Mouse (Mus musculus): ENCODE measurements around the gene Nbea. TPM values are rescaled to one million over a fixed set of nuclear protein-coding genes. Genes with fewer than 3 reads are reported as not detected.
A peak's percentile ranks its signal among the peaks of the same experiment; 100 is the strongest.

The Nbea gene
- polyA plus RNA-seq, 1 experiment from 2014 or later, result 5.4 TPM

DNA sequence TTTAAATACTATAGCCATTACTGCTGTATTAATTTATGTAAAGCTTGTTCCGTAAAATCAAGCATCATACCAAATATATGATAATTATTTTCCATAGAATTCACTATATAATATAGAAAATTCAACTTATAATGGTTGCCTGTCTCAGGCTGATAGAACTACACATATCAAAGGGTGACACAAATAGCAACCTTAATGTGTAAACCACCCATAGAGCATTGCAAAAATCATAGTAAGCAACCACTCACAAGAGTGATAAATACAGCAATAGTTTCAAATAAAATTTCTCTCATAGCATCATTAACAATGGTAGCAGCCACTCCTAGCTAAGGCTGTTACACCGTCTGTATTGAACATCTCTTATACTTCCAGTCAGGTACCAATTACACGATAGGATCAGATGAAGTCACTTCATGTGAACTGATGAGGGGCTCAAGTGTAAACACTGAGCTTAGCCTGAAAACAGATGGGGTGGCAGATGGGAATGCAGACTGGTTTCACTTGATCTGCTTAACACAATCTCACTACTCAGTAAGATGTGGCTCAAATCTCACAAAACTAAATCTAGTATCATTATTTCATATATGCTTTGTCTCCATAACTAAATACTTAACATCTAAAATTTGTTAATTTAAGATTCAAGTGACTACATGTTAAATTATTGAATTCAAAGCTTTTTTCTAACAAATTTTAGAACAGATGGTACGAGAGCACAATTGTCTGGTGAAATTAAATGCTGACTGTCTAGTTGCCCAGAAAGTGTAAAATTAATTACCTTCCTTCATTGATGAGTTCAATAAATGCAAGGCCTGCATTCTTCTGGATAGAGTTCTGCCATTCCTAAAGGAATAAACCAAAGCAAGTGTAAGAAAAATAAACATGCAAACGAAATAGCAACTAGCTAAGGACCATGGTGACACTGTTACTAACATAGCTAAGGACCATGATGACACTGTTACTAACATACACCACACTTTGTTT lies 310.3 kb downstream of the Nbea start:
- no peaks in the 10 kb centered on the region for H3K36me3 ChIP-seq (ENCODE audit: control insufficient read depth, insufficient read depth, low read length)
- no peak overlapping the region for H3K4me2 ChIP-seq (ENCODE audit: low read depth, low read length)
- no peak overlapping the region for H3K9ac ChIP-seq (ENCODE audit: low read length)
- 67% methylated on average over 5 of the region's 5 CpGs for WGBS
- no peak overlapping the region for H3K27ac ChIP-seq (ENCODE audit: low read length)
- ATAC-seq (ENCODE audit: low read depth), result no peak
- H3K4me1 ChIP-seq (replicated peaks; ENCODE audit: control insufficient read depth, insufficient read depth, low read length), result no peaks in the 10 kb centered on the region
- H3K9me3 ChIP-seq (ENCODE audit: control insufficient read depth, low read length), result no peaks in the 10 kb centered on the region
- no peaks in the 10 kb centered on the region for H3K27me3 ChIP-seq (ENCODE audit: control insufficient read depth, insufficient read depth, low read depth, low read length)
- no peak overlapping the region for H3K4me3 ChIP-seq (ENCODE audit: low read length)

- Histone ChIP-seq H3K9ac (ENCODE audit: low read length) (no peak overlapping the region), H3K27me3 (ENCODE audit: control insufficient read depth, insufficient read depth, low read depth, low read length) (no peaks in the 10 kb centered on the region), H3K4me2 (ENCODE audit: low read depth, low read length) (no peak overlapping the region), H3K36me3 (ENCODE audit: control insufficient read depth, insufficient read depth, low read length) (0 out of 2 replicates have a peak, but pooled peaks cover 3% of the 10 kb centered on the region), H3K4me1 (replicated peaks; ENCODE audit: control insufficient read depth, insufficient read depth, low read length) (no peaks in the 10 kb centered on the region), H3K27ac (ENCODE audit: low read length) (no peak overlapping the region), H3K9me3 (ENCODE audit: control insufficient read depth, low read length) (no peaks in the 10 kb centered on the region), H3K4me3 (ENCODE audit: low read length) (no peak overlapping the region)
- no peak for ATAC-seq (ENCODE audit: low read depth)
- WGBS, result 80% methylated on average over 7 of the region's 7 CpGs
Measured at GRCm38 (mm10) chr3:55852488-55852887, 331.0 kb downstream of the Nbea start.

GRCm38 (mm10) chr3:55847115-55847514 lies 336.4 kb downstream of the Nbea start:
- Histone ChIP-seq H3K4me3 (ENCODE audit: low read length) (no peak overlapping the region), H3K4me2 (ENCODE audit: low read depth, low read length) (no peak overlapping the region), H3K27ac (ENCODE audit: low read length) (no peak overlapping the region), H3K36me3 (ENCODE audit: control insufficient read depth, insufficient read depth, low read length) (no peaks in the 10 kb centered on the region), H3K9me3 (ENCODE audit: control insufficient read depth, low read length) (no peaks in the 10 kb centered on the region), H3K4me1 (replicated peaks; ENCODE audit: control insufficient read depth, insufficient read depth, low read length) (no peaks in the 10 kb centered on the region), H3K27me3 (ENCODE audit: control insufficient read depth, insufficient read depth, low read depth, low read length) (no peaks in the 10 kb centered on the region), H3K9ac (ENCODE audit: low read length) (no peak overlapping the region)
- no peak for ATAC-seq (ENCODE audit: low read depth)
- WGBS, result 90% methylated on average over 1 of the region's 1 CpGs

GRCm38 (mm10) chr3:55837188-55837587 lies 346.3 kb downstream of the Nbea start:
- WGBS, result 68% methylated on average over 3 of the region's 3 CpGs
- Histone ChIP-seq H3K4me1 (replicated peaks; ENCODE audit: control insufficient read depth, insufficient read depth, low read length) (no peaks in the 10 kb centered on the region), H3K4me3 (ENCODE audit: low read length) (no peak overlapping the region), H3K36me3 (ENCODE audit: control insufficient read depth, insufficient read depth, low read length) (no peaks in the 10 kb centered on the region), H3K27me3 (ENCODE audit: control insufficient read depth, insufficient read depth, low read depth, low read length) (no peaks in the 10 kb centered on the region), H3K9ac (ENCODE audit: low read length) (no peak overlapping the region), H3K4me2 (ENCODE audit: low read depth, low read length) (no peak overlapping the region), H3K9me3 (ENCODE audit: control insufficient read depth, low read length) (no peaks in the 10 kb centered on the region), H3K27ac (ENCODE audit: low read length) (no peak overlapping the region)
- ATAC-seq (ENCODE audit: low read depth), result no peak

DNA sequence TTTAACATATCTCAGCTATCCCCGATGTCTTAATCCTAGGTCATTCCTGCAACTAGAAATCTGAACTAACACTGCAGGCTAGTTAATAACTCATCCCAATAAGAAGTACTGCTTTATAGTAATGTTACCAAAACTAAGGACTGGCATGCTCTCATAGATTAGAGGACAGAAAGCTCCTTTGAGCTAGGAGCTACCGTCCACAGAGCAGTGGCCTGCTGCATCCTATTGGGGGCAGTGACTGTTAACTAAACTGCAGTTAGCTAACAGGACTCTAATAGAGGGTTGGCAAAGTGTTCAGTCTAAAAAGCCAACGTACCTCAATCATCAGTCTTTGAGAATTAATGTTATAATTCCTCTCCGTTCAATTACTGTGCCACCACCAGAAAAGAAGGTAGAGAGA lies 348.3 kb downstream of the Nbea start:
- 45% methylated on average over 4 of the region's 4 CpGs for WGBS
- Histone ChIP-seq H3K27me3 (ENCODE audit: control insufficient read depth, insufficient read depth, low read depth, low read length) (no peaks in the 10 kb centered on the region), H3K4me3 (ENCODE audit: low read length) (no peak overlapping the region), H3K9me3 (ENCODE audit: control insufficient read depth, low read length) (no peaks in the 10 kb centered on the region), H3K4me1 (replicated peaks; ENCODE audit: control insufficient read depth, insufficient read depth, low read length) (no peaks in the 10 kb centered on the region), H3K27ac (ENCODE audit: low read length) (no peak overlapping the region), H3K9ac (ENCODE audit: low read length) (no peak overlapping the region), H3K36me3 (ENCODE audit: control insufficient read depth, insufficient read depth, low read length) (no peaks in the 10 kb centered on the region), H3K4me2 (ENCODE audit: low read depth, low read length) (no peak overlapping the region)
- no peak for ATAC-seq (ENCODE audit: low read depth)

DNA sequence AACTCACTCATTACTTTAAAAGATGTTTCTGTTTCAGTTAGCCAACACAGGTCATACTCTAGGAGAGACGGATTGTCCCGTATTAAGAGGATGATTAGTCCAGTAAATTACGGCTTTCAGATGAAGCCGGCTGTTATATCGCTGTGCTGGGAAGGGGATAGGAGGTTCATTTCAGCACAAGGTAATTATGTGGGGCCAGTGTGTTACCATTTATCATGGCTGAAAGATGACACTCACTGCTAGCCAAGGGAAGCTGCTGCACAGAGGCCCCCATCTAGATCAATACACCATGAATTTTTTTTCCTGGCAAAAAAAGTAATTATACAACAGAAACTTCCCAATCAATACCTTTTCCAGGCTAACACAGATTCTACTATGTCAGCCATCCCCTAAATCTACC lies 353.3 kb downstream of the Nbea start:
- Histone ChIP-seq H3K4me1 (replicated peaks; ENCODE audit: control insufficient read depth, insufficient read depth, low read length) (peaks cover 3% of the 10 kb centered on the region; the same call in 1 of the 2 replicates), H3K4me3 (ENCODE audit: low read length) (no peak overlapping the region), H3K36me3 (ENCODE audit: control insufficient read depth, insufficient read depth, low read length) (no peaks in the 10 kb centered on the region), H3K27ac (ENCODE audit: low read length) (no peak overlapping the region), H3K27me3 (ENCODE audit: control insufficient read depth, insufficient read depth, low read depth, low read length) (no peaks in the 10 kb centered on the region), H3K9me3 (ENCODE audit: control insufficient read depth, low read length) (no peaks in the 10 kb centered on the region), H3K9ac (ENCODE audit: low read length) (no peak overlapping the region), H3K4me2 (ENCODE audit: low read depth, low read length) (no peak overlapping the region)
- ATAC-seq (ENCODE audit: low read depth), result no peak
- 68% methylated on average over 5 of the region's 5 CpGs for WGBS

- Histone ChIP-seq H3K27ac (ENCODE audit: low read length) (0 out of 2 replicates have a peak overlapping the region, but pooled peaks have one; percentile 4), H3K4me1 (replicated peaks; ENCODE audit: control insufficient read depth, insufficient read depth, low read length) (peaks cover 3% of the 10 kb centered on the region; the same call in 1 of the 2 replicates)
Measured at GRCm38 (mm10) chr3:55828481-55829256, 354.8 kb downstream of the Nbea start.

DNA sequence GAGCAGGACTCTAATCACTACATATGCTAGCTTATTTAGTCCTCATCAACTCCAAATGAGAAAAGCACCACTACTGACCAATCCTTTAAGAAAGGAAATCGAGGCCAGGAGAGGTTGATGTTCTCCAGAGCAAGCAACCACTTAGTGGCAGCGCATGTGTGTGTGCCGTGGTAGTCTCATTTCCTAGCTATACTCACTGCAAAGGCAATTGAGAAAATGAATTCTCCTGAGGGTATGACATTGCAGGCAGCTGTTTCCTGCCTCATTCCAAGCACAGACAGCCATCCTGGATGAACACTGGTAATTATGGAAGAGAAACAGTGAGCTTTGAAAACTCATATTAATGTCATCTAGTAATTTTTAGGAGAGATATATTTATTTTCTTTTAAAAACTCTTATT lies 358.6 kb downstream of the Nbea start:
- WGBS, result 69% methylated on average over 3 of the region's 3 CpGs
- Histone ChIP-seq H3K4me3 (ENCODE audit: low read length) (no peak overlapping the region), H3K9me3 (ENCODE audit: control insufficient read depth, low read length) (no peaks in the 10 kb centered on the region), H3K27me3 (ENCODE audit: control insufficient read depth, insufficient read depth, low read depth, low read length) (no peaks in the 10 kb centered on the region), H3K36me3 (ENCODE audit: control insufficient read depth, insufficient read depth, low read length) (no peaks in the 10 kb centered on the region), H3K9ac (ENCODE audit: low read length) (no peak overlapping the region), H3K27ac (ENCODE audit: low read length) (no peak overlapping the region), H3K4me1 (replicated peaks; ENCODE audit: control insufficient read depth, insufficient read depth, low read length) (peaks cover 3% of the 10 kb centered on the region; the same call in 1 of the 2 replicates), H3K4me2 (ENCODE audit: low read depth, low read length) (no peak overlapping the region)
- no peak for ATAC-seq (ENCODE audit: low read depth)

More at GRCm38 (mm10) chr3:55828481-55829256, 354.8 kb downstream of the Nbea start:
- no peaks in the 10 kb centered on the region for H3K27me3 ChIP-seq (ENCODE audit: control insufficient read depth, insufficient read depth, low read depth, low read length)
- peak; percentile 78 for ATAC-seq (ENCODE audit: low read depth)
- H3K36me3 ChIP-seq (ENCODE audit: control insufficient read depth, insufficient read depth, low read length), result no peaks in the 10 kb centered on the region
- no peak overlapping the region for H3K4me3 ChIP-seq (ENCODE audit: low read length)
- WGBS, result 34% methylated on average over 10 of the region's 10 CpGs
- no peak overlapping the region for H3K4me2 ChIP-seq (ENCODE audit: low read depth, low read length)
- no peak overlapping the region for H3K9ac ChIP-seq (ENCODE audit: low read length)
- no peaks in the 10 kb centered on the region for H3K9me3 ChIP-seq (ENCODE audit: control insufficient read depth, low read length)

GRCm38 (mm10) chr3:55819598-55819997 lies 363.9 kb downstream of the Nbea start:
- Histone ChIP-seq H3K27ac (ENCODE audit: low read length) (no peak overlapping the region), H3K9ac (ENCODE audit: low read length) (no peak overlapping the region), H3K4me1 (replicated peaks; ENCODE audit: control insufficient read depth, insufficient read depth, low read length) (peaks cover 5% of the 10 kb centered on the region), H3K9me3 (ENCODE audit: control insufficient read depth, low read length) (no peaks in the 10 kb centered on the region), H3K27me3 (ENCODE audit: control insufficient read depth, insufficient read depth, low read depth, low read length) (no peaks in the 10 kb centered on the region), H3K4me2 (ENCODE audit: low read depth, low read length) (no peak overlapping the region), H3K36me3 (ENCODE audit: control insufficient read depth, insufficient read depth, low read length) (no peaks in the 10 kb centered on the region), H3K4me3 (ENCODE audit: low read length) (no peak overlapping the region)
- ATAC-seq (ENCODE audit: low read depth), result no peak
